Mouse (Mus musculus) midbrain, embryonic 10.5 days (tissue): ENCODE results near the gene Ablim2. TPM values are rescaled to one million over a fixed set of nuclear protein-coding genes. Genes with fewer than 3 reads are reported as not detected.

ENCODE experiments used
- DNase-seq: peaks from one replicate; pipeline ENCODE4 v3.0.0-alpha.2; 2017; ENCODE audit warnings: low spot score
- H3K27ac ChIP-seq: fragments of 300-500 bp; sonication (generic); replicated peaks from 2 replicates; pipeline ENCODE4 v1.5.1; 2016; ENCODE audit warnings: mild to moderate bottlenecking
- H3K27me3 ChIP-seq: fragments of 300-500 bp; sonication (generic); 2 replicates; pipeline ENCODE4 v1.6.1; 2016; ENCODE audit warnings: low read depth, mild to moderate bottlenecking; ENCODE audit not compliant: poor library complexity, severe bottlenecking
- H3K36me3 ChIP-seq: fragments of 300-500 bp; sonication (generic); 2 replicates; pipeline ENCODE4 v1.6.1; 2016; ENCODE audit warnings: mild to moderate bottlenecking, moderate library complexity
- H3K4me1 ChIP-seq: fragments of 300-500 bp; sonication (generic); 2 replicates; pipeline ENCODE4 v1.6.1; 2016
- H3K4me3 ChIP-seq: fragments of 300-500 bp; sonication (generic); 2 replicates; pipeline ENCODE4 v1.5.1; 2016; ENCODE audit warnings: mild to moderate bottlenecking, moderate library complexity
- H3K9me3 ChIP-seq: fragments of 300-500 bp; sonication (generic); replicated peaks from 2 replicates; pipeline ENCODE4 v1.6.1; 2016; ENCODE audit warnings: mild to moderate bottlenecking
- WGBS: fragments of 180-500 bp; shearing (Covaris S2); methylation state at CpG from one replicate; pipeline ENCODE4 v1.1.7; 2016; 5-methylcytosine and 5-hydroxymethylcytosine counted together
- polyA plus RNA-seq: library from polyadenylated mRNA; unstranded; fragments of >200 nt; fragmentation: Nextera tagmentation; extraction: Ambion mirVana; gene quantifications from 2 replicates; pipeline ENCODE4 v1.2.1, GENCODE M21; 2016

The Ablim2 gene
- polyA plus RNA-seq, 1 experiment from 2014 or later = 0.84 TPM

GRCm38 (mm10) chr5:35805209-35805608, 47.5 kb downstream of the Ablim2 start:
- H3K9me3 ChIP-seq = no peaks in the 10 kb centered on the region
- H3K27ac ChIP-seq = no peak overlapping the region
- 93% methylated on average over 3 of the region's 3 CpGs for WGBS
- no peaks in the 10 kb centered on the region for H3K27me3 ChIP-seq
- H3K36me3 ChIP-seq = no peaks in the 10 kb centered on the region
- DNase-seq = no peak
- no peaks in the 10 kb centered on the region for H3K4me1 ChIP-seq
- no peak overlapping the region for H3K4me3 ChIP-seq

DNA sequence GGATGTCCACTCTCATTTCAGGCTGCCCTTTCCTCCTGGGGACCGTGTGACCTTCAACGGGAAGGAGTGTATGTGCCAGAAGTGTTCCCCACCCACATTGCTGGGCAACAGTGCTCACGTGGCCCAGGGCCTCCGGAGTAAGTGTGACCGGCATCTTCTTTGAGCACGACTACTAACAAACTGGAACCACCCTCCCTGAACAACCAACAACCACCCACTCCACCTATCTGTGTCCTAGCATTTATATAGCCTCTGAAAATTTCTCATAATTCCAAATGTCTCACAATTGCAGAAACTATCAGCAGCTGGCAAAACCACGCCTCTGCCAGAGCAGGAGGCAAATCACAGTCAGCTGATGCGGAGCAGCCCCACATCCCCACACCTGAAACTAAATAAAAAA, 49.3 kb downstream of the Ablim2 start:
- Histone ChIP-seq H3K9me3 (no peaks in the 10 kb centered on the region), H3K4me3 (no peak overlapping the region), H3K27ac (no peak overlapping the region), H3K36me3 (no peaks in the 10 kb centered on the region), H3K27me3 (no peaks in the 10 kb centered on the region), H3K4me1 (peaks cover 5% of the 10 kb centered on the region)
- no peak for DNase-seq
- 82% methylated on average over 8 of the region's 8 CpGs for WGBS

- no peak for DNase-seq
- Histone ChIP-seq H3K4me1 (peaks cover 18% of the 10 kb centered on the region), H3K27ac (no peak overlapping the region), H3K36me3 (no peaks in the 10 kb centered on the region), H3K27me3 (no peaks in the 10 kb centered on the region), H3K4me3 (no peak overlapping the region), H3K9me3 (no peaks in the 10 kb centered on the region)
- 67% methylated on average over 3 of the region's 3 CpGs for WGBS
Measured at GRCm38 (mm10) chr5:35810526-35810925, 52.8 kb downstream of the Ablim2 start.

DNA sequence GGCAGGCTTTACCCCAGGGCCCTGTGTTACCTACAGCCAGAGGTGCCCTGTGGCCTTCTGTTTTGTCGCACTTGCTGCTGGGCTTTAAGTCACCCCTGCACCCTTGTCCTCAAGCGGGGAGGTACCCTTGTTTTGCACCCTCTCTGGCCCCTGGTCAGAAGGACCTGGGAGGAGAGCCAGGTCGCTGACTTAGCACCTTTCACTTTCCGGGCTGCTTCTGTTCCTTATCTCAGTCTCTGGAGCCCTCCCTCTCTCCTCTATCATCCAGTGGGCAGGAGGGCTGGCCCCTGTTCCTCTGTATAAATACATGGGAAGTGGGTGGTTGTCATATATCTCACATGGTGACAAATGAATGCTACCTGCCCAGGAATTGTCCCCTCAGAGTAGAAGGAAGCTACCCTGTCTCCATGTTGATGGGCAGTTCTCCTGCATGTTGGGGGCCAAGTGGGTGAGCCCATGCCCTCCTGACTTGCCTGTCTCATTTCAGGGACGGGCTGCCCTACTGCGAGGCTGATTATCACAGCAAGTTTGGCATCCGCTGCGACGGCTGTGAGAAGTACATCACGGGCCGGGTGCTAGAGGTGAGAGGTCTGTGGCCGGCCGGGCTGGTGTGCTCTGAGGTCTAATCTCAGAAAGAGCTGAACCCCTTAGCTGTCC, 54.1 kb downstream of the Ablim2 start:
- H3K27ac ChIP-seq = no peak overlapping the region
- peaks cover 18% of the 10 kb centered on the region for H3K4me1 ChIP-seq
- H3K4me3 ChIP-seq = no peak overlapping the region
- WGBS = 87% methylated on average over 13 of the region's 13 CpGs
- DNase-seq = no peak
- no peaks in the 10 kb centered on the region for H3K36me3 ChIP-seq
- no peaks in the 10 kb centered on the region for H3K9me3 ChIP-seq
- H3K27me3 ChIP-seq = no peaks in the 10 kb centered on the region

- Histone ChIP-seq H3K4me3 (no peak overlapping the region), H3K27me3 (no peaks in the 10 kb centered on the region), H3K4me1 (peaks cover 18% of the 10 kb centered on the region), H3K27ac (peak overlapping the region; percentile 25; the same call in 1 of the 2 replicates), H3K36me3 (no peaks in the 10 kb centered on the region), H3K9me3 (no peaks in the 10 kb centered on the region)
- WGBS = 74% methylated on average over 15 of the region's 15 CpGs
- DNase-seq = no peak
Measured at GRCm38 (mm10) chr5:35814334-35814941, 56.8 kb downstream of the Ablim2 start.

GRCm38 (mm10) chr5:35815051-35815450, 57.4 kb downstream of the Ablim2 start:
- Histone ChIP-seq H3K27ac (no peak overlapping the region), H3K9me3 (no peaks in the 10 kb centered on the region), H3K36me3 (no peaks in the 10 kb centered on the region), H3K4me1 (peaks cover 18% of the 10 kb centered on the region), H3K4me3 (no peak overlapping the region), H3K27me3 (no peaks in the 10 kb centered on the region)
- WGBS = 52% methylated on average over 2 of the region's 2 CpGs
- DNase-seq = no peak

DNA sequence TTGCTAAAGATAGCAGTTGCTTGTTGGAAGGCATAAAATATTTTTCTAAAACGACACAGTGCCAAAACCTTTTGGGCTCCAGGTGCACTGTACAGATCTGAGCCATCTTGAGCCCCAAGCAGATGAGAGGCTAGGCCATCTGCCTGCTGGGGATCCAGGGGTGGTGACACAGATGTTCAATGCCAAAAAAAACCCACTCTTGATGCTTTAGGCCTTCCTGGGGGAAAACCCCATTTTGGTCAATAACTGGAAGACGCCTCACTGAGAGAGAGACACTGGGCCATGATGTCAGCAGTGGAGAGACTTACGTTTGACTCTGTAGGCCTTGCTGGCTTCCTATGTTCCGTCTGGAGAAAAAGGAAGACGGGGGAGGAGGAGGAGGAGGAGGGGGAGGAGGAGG, 59.6 kb downstream of the Ablim2 start:
- Histone ChIP-seq H3K36me3 (no peaks in the 10 kb centered on the region), H3K27me3 (no peaks in the 10 kb centered on the region), H3K27ac (no peak overlapping the region), H3K9me3 (no peaks in the 10 kb centered on the region), H3K4me1 (peaks cover 13% of the 10 kb centered on the region; the same call in 1 of the 2 replicates), H3K4me3 (no peak overlapping the region)
- DNase-seq = no peak
- WGBS = 76% methylated on average over 4 of the region's 5 CpGs

DNA sequence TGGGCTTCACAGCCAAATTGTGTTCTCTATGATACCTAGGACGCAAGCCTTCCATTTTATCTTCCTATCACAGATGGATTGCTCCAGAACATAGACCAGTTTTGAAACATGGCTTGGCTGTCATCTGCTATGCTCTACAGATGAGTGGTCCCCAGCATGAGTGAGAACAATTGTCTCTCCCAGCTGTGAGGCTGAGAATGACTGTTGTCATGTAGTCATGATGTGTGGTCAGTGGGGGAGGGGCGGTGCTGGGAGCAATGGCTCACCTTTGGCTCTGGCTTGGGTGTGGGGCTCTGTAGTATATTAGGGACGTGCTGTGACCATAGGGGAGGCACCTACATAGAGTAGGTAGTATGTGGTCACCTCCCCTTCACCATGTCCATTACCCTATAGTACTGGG, 60.2 kb downstream of the Ablim2 start:
- H3K27me3 ChIP-seq = no peaks in the 10 kb centered on the region
- no peak overlapping the region for H3K27ac ChIP-seq
- peaks cover 13% of the 10 kb centered on the region; the same call in 1 of the 2 replicates for H3K4me1 ChIP-seq
- H3K9me3 ChIP-seq = no peaks in the 10 kb centered on the region
- WGBS = 89% methylated on average over 3 of the region's 3 CpGs
- H3K4me3 ChIP-seq = no peak overlapping the region
- DNase-seq = no peak
- no peaks in the 10 kb centered on the region for H3K36me3 ChIP-seq

DNA sequence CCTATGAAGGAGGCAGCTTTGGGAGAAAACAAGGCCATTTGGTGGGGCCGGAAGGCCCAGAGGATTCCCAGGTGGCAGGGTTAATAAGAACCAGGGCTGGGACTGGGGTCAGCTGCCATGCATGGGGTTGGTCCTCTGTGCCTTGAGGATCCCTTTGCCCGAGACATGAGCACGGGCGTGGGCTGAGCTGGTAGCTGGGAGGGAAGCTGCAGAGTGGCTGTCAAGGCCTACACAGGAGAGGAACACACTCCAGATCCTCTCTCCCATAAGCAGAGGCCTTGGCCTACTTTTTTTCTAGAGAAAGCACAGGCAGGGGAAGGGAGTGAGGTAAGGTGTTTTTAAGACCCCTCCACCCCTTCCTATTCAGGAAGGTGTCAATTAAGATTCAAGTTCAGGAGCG, 65.0 kb downstream of the Ablim2 start:
- H3K36me3 ChIP-seq = no peaks in the 10 kb centered on the region
- WGBS = 84% methylated on average over 5 of the region's 5 CpGs

DNA sequence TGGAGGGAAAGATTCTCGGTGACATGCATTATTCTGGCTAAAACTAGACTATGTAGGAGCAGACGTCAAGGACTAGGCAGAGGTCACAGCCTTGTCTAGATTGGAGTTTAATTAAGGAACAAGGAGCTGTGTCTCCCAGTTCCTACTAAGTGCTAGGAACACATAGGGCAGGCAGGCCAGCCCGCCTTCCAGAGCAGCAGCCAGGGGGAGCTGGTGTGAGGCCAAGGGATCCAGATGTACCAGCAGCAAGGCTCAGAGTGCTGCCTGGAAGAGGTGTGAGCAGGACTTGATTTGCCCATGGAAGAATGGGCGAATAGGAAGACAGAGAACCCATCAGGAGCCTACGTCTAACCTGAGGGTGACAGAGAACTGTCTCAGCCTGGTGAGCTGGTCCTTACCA, 68.8 kb downstream of the Ablim2 start:
- H3K9me3 ChIP-seq = no peaks in the 10 kb centered on the region
- H3K27ac ChIP-seq = no peak overlapping the region
- H3K36me3 ChIP-seq = no peaks in the 10 kb centered on the region
- H3K4me3 ChIP-seq = no peak overlapping the region
- H3K27me3 ChIP-seq = no peaks in the 10 kb centered on the region
- DNase-seq = no peak
- peaks cover 14% of the 10 kb centered on the region for H3K4me1 ChIP-seq
- WGBS = 70% methylated on average over 5 of the region's 5 CpGs

More for the DNA sequence above, 65.0 kb downstream of the Ablim2 start:
- DNase-seq = no peak
- Histone ChIP-seq H3K9me3 (no peaks in the 10 kb centered on the region), H3K27me3 (no peaks in the 10 kb centered on the region), H3K4me1 (peaks cover 14% of the 10 kb centered on the region), H3K27ac (no peak overlapping the region), H3K4me3 (no peak overlapping the region)

- H3K27ac ChIP-seq = no peak overlapping the region; the same call in 1 of the 2 replicates
- no peaks in the 10 kb centered on the region for H3K36me3 ChIP-seq
- H3K9me3 ChIP-seq = no peaks in the 10 kb centered on the region
- peak; percentile 25 for DNase-seq
- H3K4me3 ChIP-seq = no peak overlapping the region
- WGBS = 50% methylated on average over 14 of the region's 14 CpGs
- H3K4me1 ChIP-seq = peaks cover 15% of the 10 kb centered on the region
- no peaks in the 10 kb centered on the region for H3K27me3 ChIP-seq
Measured at GRCm38 (mm10) chr5:35827075-35827474, 69.4 kb downstream of the Ablim2 start.

GRCm38 (mm10) chr5:35827856-35828255, 70.2 kb downstream of the Ablim2 start:
- Histone ChIP-seq H3K36me3 (no peaks in the 10 kb centered on the region), H3K9me3 (no peaks in the 10 kb centered on the region), H3K4me3 (no peak overlapping the region), H3K27me3 (no peaks in the 10 kb centered on the region), H3K27ac (no peak overlapping the region), H3K4me1 (peaks cover 16% of the 10 kb centered on the region)
- WGBS = 90% methylated on average over 5 of the region's 5 CpGs
- no peak for DNase-seq

GRCm38 (mm10) chr5:35830101-35830500, 72.4 kb downstream of the Ablim2 start:
- Histone ChIP-seq H3K27ac (no peak overlapping the region), H3K36me3 (no peaks in the 10 kb centered on the region), H3K27me3 (no peaks in the 10 kb centered on the region), H3K4me1 (peaks cover 16% of the 10 kb centered on the region), H3K4me3 (no peak overlapping the region), H3K9me3 (no peaks in the 10 kb centered on the region)
- WGBS = 87% methylated on average over 3 of the region's 3 CpGs
- DNase-seq = no peak
